Mouse (Mus musculus): ENCODE results near the gene Sspn. TPM values are rescaled to one million over a fixed set of nuclear protein-coding genes. Genes with fewer than 3 reads are reported as not detected.

The Sspn gene
- polyA plus RNA-seq, 1 experiment from 2014 or later = 1.0 TPM

- no peak for ATAC-seq
- WGBS (ENCODE audit: insufficient replicate concordance) = 64% methylated on average over 10 of the region's 10 CpGs
- no peaks in the 10 kb centered on the region for H3K9me3 ChIP-seq (replicated peaks)
- no peak overlapping the region for H3K27ac ChIP-seq
- H3K36me3 ChIP-seq = no peaks in the 10 kb centered on the region
- H3K4me1 ChIP-seq = no peaks in the 10 kb centered on the region
- no peak overlapping the region for H3K4me2 ChIP-seq
- H3K4me3 ChIP-seq = no peak overlapping the region
- H3K9ac ChIP-seq = no peak overlapping the region
- peaks cover 7% of the 10 kb centered on the region; the same call in 1 of the 2 replicates for H3K27me3 ChIP-seq (replicated peaks)
These were observed 77.9 kb downstream of the Sspn start for GRCm38 (mm10) chr6:146009163-146009915.

- Histone ChIP-seq H3K27me3 (replicated peaks) (peaks cover 7% of the 10 kb centered on the region; the same call in 1 of the 2 replicates), H3K4me3 (no peak overlapping the region), H3K27ac (no peak overlapping the region), H3K36me3 (no peaks in the 10 kb centered on the region), H3K9ac (no peak overlapping the region), H3K4me1 (no peaks in the 10 kb centered on the region), H3K9me3 (replicated peaks) (no peaks in the 10 kb centered on the region), H3K4me2 (no peak overlapping the region)
- ATAC-seq = no peak
- WGBS (ENCODE audit: insufficient replicate concordance) = 68% methylated on average over 12 of the region's 12 CpGs
These were observed 78.8 kb downstream of the Sspn start for GRCm38 (mm10) chr6:146010093-146010764.

DNA sequence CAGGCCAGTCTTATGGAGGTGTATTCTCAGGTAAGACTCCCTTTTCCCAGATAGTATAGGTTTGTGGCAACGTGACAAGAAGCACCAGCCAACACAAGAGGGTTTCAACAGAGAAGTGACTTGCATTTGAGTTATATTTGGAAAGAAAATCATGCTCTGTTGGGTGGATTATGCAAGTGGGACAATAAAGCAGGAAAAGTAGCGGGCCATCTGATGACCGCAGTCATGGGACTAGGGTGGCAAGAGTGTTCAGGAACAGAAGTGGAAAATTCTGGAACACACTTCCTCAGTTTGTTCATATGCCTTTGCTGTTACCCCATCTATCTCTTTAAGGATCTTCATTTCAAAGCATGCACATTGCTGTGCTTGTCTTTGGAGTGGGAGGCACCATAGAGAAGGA, 82.9 kb downstream of the Sspn start:
- Histone ChIP-seq H3K4me2 (no peak overlapping the region), H3K9me3 (replicated peaks) (no peaks in the 10 kb centered on the region), H3K9ac (no peak overlapping the region), H3K36me3 (no peaks in the 10 kb centered on the region), H3K4me3 (no peak overlapping the region), H3K4me1 (no peaks in the 10 kb centered on the region), H3K27ac (no peak overlapping the region), H3K27me3 (replicated peaks) (peaks cover 7% of the 10 kb centered on the region; the same call in 1 of the 2 replicates)
- 75% methylated on average over 3 of the region's 3 CpGs for WGBS (ENCODE audit: insufficient replicate concordance)
- no peak for ATAC-seq

Other genes starting within 250 kb of the Sspn start
- gene Rassf8, start 184.9 kb upstream of the Sspn start, polyA plus RNA-seq (2016; fragmentation: Nextera tagmentation; extraction: Ambion mirVana) = 0.94 and 1.2 TPM in 2 replicates
- gene Bhlhe41, start 66.1 kb upstream of the Sspn start, polyA plus RNA-seq (2016; fragmentation: Nextera tagmentation; extraction: Ambion mirVana) = 0.11 and 0.15 TPM in 2 replicates